Mouse (Mus musculus) kidney, postnatal 0 days (tissue): ENCODE measurements at regions not wholly inside any gene's neighbourhood (a gene's known extent, or its start where the extent isn't known, plus 50 kb on each side); places are given as distances from the start of the nearest gene placed in this dataset.
"Not testable (repeated sequence)": the region's sequence is repeated elsewhere in the genome, so short reads cannot be mapped to it uniquely, and the experiment has no call there.

Source experiments
- ATAC-seq: fragments of 200-750 bp; cut with Nextera tagmentation; replicated peaks from 2 replicates; pipeline ENCODE4 v1.8.0; 2017; ENCODE audit warnings: low read depth, moderate number of reproducible peaks, moderate TSS enrichment, moderate library complexity; ENCODE audit not compliant: low FRiP score
- DNase-seq: peaks from one replicate; pipeline ENCODE4 v3.0.0-alpha.2; 2016; ENCODE audit warnings: low spot score
- H3K27ac ChIP-seq: fragments of 300-500 bp; sonication (generic); 2 replicates; pipeline ENCODE4 v1.5.1; 2014; ENCODE audit warnings: mild to moderate bottlenecking
- H3K27me3 ChIP-seq: fragments of 300-500 bp; sonication (generic); 2 replicates; pipeline ENCODE4 v1.6.1; 2014; ENCODE audit warnings: low read length, mixed read lengths; ENCODE audit not compliant: insufficient read depth
- H3K36me3 ChIP-seq: fragments of 300-500 bp; sonication (generic); 2 replicates; pipeline ENCODE4 v1.6.1; 2014; ENCODE audit warnings: low read length, mixed read lengths; ENCODE audit not compliant: insufficient read depth
- H3K4me1 ChIP-seq: fragments of 300-500 bp; sonication (generic); replicated peaks from 2 replicates; pipeline ENCODE4 v1.6.1; 2014; ENCODE audit warnings: antibody characterized with exemption, low read length, mixed read lengths; ENCODE audit not compliant: insufficient read depth
- H3K4me2 ChIP-seq: fragments of 300-500 bp; sonication (generic); 2 replicates; pipeline ENCODE4 v1.6.1; 2014; ENCODE audit warnings: mild to moderate bottlenecking, low read length, moderate library complexity, mixed read lengths
- H3K4me3 ChIP-seq: fragments of 300-500 bp; sonication (generic); replicated peaks from 2 replicates; pipeline ENCODE4 v1.5.1; 2014; ENCODE audit warnings: low read depth, low read length
- H3K9ac ChIP-seq: fragments of 300-500 bp; sonication (generic); 2 replicates; pipeline ENCODE4 v1.6.1; 2014; ENCODE audit warnings: low read depth, low read length
- H3K9me3 ChIP-seq: fragments of 300-500 bp; sonication (generic); replicated peaks from 2 replicates; pipeline ENCODE4 v1.6.1; 2016; ENCODE audit warnings: low read length, inconsistent platforms, mixed read lengths
- CTCF ChIP-seq: IDR thresholded peaks from 2 replicates; pipeline ENCODE4 v1.5.1; 2016; ENCODE audit warnings: antibody characterized with exemption, low read depth, mild to moderate bottlenecking, moderate library complexity
- WGBS: fragments of 180-500 bp; shearing (Covaris S2); extraction: QIAGEN DNeasy Blood & Tissue Kit; methylation state at CpG from one replicate; pipeline ENCODE4 v1.1.7; 2014; 5-methylcytosine and 5-hydroxymethylcytosine counted together

GRCm38 (mm10) chr13:107568701-107569121 is 475.5 kb upstream of the Smim15 start:
- no peak for ATAC-seq
- 48% methylated on average over 7 of the region's 7 CpGs for WGBS

GRCm38 (mm10) chr13:107562463-107562862 is 481.8 kb upstream of the Smim15 start:
- WGBS, result 80% methylated on average over 1 of the region's 1 CpGs
- Histone ChIP-seq H3K9me3 (no peaks in the 10 kb centered on the region), H3K36me3 (no peaks in the 10 kb centered on the region), H3K27me3 (no peaks in the 10 kb centered on the region), H3K9ac (no peak overlapping the region), H3K4me3 (no peak overlapping the region), H3K4me1 (no peaks in the 10 kb centered on the region), H3K27ac (no peak overlapping the region), H3K4me2 (no peak overlapping the region)
- no peak for DNase-seq
- TF ChIP-seq CTCF, result no peak
- no peak for ATAC-seq

More at GRCm38 (mm10) chr13:107568701-107569121, 475.5 kb upstream of the Smim15 start:
- H3K9ac ChIP-seq, result no peak overlapping the region
- H3K4me3 ChIP-seq, result no peak overlapping the region
- H3K4me1 ChIP-seq, result no peaks in the 10 kb centered on the region
- H3K27ac ChIP-seq, result 0 out of 2 replicates have a peak overlapping the region, but pooled peaks have one; percentile 9
- H3K36me3 ChIP-seq, result no peaks in the 10 kb centered on the region
- no peaks in the 10 kb centered on the region for H3K9me3 ChIP-seq
- H3K27me3 ChIP-seq, result no peaks in the 10 kb centered on the region
- TF ChIP-seq CTCF, result no peak
- H3K4me2 ChIP-seq, result no peak overlapping the region
- peak; percentile 53 for DNase-seq

GRCm38 (mm10) chr13:107561529-107561928 is 482.7 kb upstream of the Smim15 start:
- no peaks in the 10 kb centered on the region for H3K27me3 ChIP-seq
- no peak overlapping the region for H3K9ac ChIP-seq
- no peaks in the 10 kb centered on the region for H3K36me3 ChIP-seq
- H3K4me1 ChIP-seq, result no peaks in the 10 kb centered on the region
- no peak for TF ChIP-seq CTCF
- no peak overlapping the region for H3K4me2 ChIP-seq
- DNase-seq (peak; percentile 33), ATAC-seq (no peak)
- H3K9me3 ChIP-seq, result no peaks in the 10 kb centered on the region
- no peak overlapping the region for H3K4me3 ChIP-seq
- WGBS, result 41% methylated on average over 2 of the region's 2 CpGs
- H3K27ac ChIP-seq, result no peak overlapping the region

GRCm38 (mm10) chr13:107555958-107556357 is 488.3 kb upstream of the Smim15 start:
- ATAC-seq (no peak), DNase-seq (no peak)
- no peak for TF ChIP-seq CTCF
- Histone ChIP-seq H3K4me3 (no peak overlapping the region), H3K9me3 (no peaks in the 10 kb centered on the region), H3K9ac (no peak overlapping the region), H3K36me3 (no peaks in the 10 kb centered on the region), H3K27me3 (no peaks in the 10 kb centered on the region), H3K4me2 (no peak overlapping the region), H3K27ac (no peak overlapping the region), H3K4me1 (no peaks in the 10 kb centered on the region)
- WGBS, result 72% methylated on average over 3 of the region's 3 CpGs

- Histone ChIP-seq H3K9ac (no peak overlapping the region), H3K36me3 (no peaks in the 10 kb centered on the region), H3K4me3 (no peak overlapping the region), H3K27me3 (no peaks in the 10 kb centered on the region), H3K4me2 (no peak overlapping the region), H3K4me1 (no peaks in the 10 kb centered on the region), H3K27ac (no peak overlapping the region), H3K9me3 (no peaks in the 10 kb centered on the region)
- no peak for ATAC-seq
- WGBS, result 68% methylated on average over 3 of the region's 3 CpGs
- no peak for DNase-seq
- TF ChIP-seq CTCF, result no peak
Measured at GRCm38 (mm10) chr13:107554091-107554490, 490.2 kb upstream of the Smim15 start.

- Histone ChIP-seq H3K4me1 (no peaks in the 10 kb centered on the region), H3K27ac (no peak overlapping the region), H3K4me2 (no peak overlapping the region), H3K36me3 (no peaks in the 10 kb centered on the region), H3K9me3 (no peaks in the 10 kb centered on the region), H3K4me3 (no peak overlapping the region), H3K9ac (no peak overlapping the region), H3K27me3 (no peaks in the 10 kb centered on the region)
- no peak for TF ChIP-seq CTCF
- ATAC-seq (no peak), DNase-seq (no peak)
- 91% methylated on average over 4 of the region's 4 CpGs for WGBS
Measured at GRCm38 (mm10) chr13:107552165-107552564, 492.1 kb upstream of the Smim15 start.

GRCm38 (mm10) chr13:107549995-107550394 is 494.3 kb upstream of the Smim15 start:
- ATAC-seq, H3K4me3 ChIP-seq, H3K4me2 ChIP-seq, H3K27me3 ChIP-seq, H3K27ac ChIP-seq, H3K9ac ChIP-seq, H3K9me3 ChIP-seq, H3K4me1 ChIP-seq, DNase-seq, H3K36me3 ChIP-seq: not testable (repeated sequence)
- WGBS, result 95% methylated on average over 7 of the region's 7 CpGs
